Mouse (Mus musculus) ovary, postnatal 36 days (tissue): ENCODE measurements around the gene Med17.

Experiments used
- DNase-seq: peaks from one replicate; pipeline ENCODE4 v3.0.0; 2022; ENCODE audit warnings: low spot score, mixed read lengths

Med17 gene

DNA sequence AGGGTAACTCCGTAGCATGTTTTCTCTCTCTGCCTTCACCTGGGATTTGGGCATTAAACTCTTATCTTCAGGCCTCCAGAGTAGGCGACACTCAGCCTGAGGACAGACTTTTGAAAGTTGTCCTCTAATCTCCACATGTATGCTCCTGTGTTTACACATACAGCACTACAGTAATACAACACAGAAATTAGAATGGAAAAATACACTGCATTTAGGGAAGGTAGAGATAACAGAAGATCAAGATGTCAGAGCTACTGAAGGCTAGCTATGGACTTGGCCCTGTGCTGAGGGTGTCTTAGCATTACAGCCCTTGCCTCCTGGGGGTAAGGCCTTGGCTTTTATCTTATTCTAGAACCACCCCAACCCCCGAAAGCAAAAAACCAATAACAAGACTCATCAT lies 8.7 kb upstream of the Med17 start:
- DNase-seq: no peak

DNA sequence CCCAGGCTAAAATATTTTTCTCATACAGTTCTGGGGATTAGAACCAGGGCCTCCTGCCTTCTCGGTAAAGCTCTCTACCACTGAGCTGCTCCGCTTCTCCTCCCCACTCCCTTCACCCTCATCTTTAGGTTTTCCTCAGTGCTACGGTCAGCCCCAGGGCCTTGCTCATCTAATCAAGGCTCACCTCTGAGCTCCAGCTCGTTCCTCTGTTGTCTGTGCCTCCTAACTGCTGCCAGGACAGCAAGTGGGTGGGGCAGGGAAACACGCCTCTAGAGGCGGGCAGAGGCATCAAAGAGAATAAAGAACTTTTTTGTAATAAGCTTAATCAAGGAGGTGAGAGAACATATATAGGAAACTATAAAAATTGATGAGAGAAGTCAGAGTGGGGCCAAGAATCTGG lies 8.1 kb upstream of the Med17 start:
- no peak for DNase-seq

DNA sequence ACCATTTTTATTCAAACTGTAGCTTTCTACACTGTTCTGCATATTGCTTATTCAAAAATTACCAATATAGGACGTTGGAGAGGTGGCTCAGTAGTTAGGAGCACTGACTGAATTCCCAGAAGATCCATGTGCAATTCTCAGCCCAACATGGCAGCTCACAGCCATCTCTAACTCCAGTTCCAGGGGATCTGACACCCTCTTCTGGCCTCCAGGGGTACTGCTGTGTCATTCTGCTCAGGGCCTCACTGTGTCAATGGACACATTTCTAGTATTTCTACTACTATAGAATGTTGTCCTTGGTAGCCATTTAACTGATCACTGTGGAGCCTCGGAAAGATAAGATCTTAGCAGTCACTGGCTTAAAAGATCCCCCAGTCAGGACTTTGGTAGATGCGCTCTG lies 5.7 kb upstream of the Med17 start:
- no peak for DNase-seq

DNA sequence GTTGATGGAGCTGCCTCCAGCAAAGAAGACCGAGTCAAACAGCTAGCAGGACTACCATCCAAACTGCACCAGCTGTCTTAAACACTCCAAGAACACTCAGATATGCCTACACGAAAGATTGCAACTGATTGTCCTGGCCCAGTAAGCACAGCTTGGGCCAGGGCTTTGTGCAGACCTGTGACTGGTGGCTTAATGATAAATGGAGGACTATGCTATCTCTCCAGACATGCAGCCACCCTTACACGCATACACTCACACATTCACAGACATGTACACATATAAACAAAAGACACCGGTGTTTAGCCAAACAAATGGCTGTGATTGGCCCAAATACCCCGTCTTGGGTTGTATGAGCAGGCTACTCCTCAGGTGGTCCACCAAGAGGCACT lies 754 bp upstream of the Med17 start:
- DNase-seq: no peak

DNA sequence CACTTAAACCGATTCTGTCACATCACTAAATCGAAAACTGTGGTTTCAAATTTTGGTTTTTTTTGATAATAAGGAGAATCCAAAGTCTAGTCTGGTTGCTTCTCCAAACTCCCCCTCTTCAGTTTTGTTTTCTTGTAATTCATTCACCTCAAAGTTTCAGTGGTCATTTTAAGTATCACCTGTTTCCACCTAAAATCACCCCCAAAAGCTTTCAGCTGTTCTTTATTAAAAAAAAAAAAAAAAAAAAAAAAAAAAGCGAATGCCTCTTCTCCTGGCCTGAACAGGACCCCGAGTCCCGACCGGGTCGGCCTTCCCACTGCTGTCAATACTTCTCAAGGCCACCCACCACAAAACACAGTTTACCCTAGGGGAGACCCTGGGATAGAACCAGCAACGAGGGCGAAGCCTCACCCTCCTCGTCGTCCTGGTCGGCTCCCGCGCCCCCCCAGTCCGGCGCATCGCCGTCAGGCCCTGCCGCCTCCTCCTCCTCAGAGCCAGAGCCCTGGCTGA lies 537 bp downstream of the Med17 start:
- no peak for DNase-seq

DNA sequence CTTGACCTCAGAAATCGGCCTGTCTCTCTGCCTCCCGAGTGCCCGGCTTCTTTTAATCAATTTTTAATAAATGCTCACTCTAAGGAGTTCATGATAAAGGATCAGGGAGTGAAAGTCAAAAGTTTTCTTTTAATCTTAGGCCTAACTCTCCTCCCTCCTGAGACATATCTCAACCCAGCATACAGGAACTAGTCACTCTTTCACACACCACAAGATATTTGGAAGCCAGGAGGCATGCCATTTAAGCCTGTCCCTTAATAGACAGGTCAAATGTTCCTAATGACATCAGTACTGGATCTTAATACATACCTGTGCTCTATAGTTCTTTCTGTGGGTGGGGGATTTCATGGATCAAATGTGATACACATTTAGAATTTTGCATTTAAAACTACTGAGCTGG lies 1.4 kb downstream of the Med17 start:
- no peak for DNase-seq

DNA sequence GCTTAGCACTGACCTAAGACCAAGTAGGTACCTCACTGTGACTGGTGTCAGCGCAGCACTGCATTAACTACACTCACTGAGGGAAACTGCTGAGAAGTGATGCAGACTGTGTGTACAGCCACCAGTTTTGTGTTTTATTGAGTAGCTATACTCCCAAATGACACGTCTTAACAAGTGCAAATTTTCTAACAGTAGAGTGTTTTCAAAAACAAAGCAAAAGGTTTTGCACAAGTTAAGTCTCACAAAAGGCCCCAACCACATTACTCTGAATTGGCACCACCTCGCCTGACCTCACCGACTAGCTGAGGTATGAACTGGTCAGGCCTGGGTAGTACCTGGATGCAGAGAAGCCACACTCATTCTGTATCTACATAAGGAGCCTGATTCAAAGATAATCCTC lies 2.9 kb downstream of the Med17 start:
- DNase-seq: no peak

DNA sequence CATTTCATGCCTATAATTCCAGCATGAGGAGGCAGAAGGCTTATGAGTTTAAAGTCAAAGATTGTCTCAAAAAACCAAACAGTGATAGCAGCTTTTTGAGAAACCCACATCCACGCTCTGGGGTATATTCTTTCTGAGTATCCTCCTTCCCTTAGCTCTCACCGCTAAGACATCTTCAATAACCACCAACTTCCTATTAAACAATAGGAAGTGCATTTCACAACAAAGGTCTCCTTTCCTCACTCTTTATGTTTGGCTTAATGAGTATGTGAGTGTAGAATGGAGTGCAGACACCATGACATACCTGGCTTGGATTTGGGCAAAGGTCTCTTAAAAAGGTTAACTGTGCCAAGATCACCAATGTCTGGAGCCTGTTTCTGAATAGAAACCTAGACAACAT lies 5.8 kb downstream of the Med17 start:
- DNase-seq: no peak

DNA sequence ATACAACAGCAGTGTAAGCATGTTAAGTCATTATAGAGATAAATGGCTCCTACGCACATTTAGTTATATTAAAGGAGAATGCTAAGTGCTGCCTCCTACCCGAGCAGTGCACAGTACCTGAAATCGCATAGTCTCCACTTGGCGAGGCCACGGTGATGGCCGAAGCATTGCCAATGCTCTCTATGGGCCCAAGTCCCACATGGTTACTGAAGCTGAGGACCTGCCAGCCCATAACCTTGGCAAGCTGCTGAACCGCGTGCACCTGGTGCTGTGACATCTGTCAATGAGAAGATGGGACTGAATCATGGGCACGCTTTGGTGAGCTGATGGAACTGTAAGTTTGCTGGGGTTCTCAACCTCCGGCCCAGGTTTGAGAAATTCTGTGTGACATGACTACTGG lies 16.2 kb downstream of the Med17 start:
- DNase-seq: no peak

DNA sequence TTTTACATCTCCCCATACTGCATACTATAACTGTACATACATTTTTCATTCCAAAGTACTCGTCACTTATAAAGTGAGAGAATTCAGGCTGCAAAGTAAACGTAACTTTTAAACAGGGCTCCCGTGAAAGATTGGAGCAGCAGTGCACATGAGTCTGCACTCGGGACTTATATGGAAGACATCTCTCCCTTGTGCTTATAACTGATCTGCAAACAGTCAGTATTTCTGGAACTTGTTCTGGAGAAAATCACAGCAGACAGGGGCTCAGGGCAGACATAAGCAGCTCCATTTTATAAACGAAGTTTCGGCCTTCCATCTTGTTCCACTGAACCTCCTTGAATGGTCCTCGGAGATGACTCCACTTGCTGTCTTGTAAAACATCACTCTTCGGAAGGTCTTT lies 17.8 kb downstream of the Med17 start:
- no peak for DNase-seq

DNA sequence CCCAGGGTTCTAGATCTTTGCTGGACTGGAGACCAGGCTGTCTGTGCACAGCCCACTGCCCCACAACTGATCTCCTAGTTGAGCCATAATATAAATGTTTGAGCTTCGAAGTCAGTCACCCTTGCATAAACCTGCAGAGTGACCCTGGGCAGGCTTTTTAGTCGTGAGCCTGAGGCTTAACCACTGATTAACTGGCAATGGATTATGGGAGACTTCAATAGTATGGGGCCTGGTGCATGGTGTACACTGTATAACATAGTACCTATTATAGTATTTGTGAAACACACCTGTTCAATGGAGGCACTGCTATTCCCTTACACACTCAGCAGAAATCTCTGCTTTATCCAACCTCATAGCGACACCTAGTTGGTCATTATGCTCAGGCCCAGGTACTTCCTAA lies 23.5 kb downstream of the Med17 start:
- no peak for DNase-seq

DNA sequence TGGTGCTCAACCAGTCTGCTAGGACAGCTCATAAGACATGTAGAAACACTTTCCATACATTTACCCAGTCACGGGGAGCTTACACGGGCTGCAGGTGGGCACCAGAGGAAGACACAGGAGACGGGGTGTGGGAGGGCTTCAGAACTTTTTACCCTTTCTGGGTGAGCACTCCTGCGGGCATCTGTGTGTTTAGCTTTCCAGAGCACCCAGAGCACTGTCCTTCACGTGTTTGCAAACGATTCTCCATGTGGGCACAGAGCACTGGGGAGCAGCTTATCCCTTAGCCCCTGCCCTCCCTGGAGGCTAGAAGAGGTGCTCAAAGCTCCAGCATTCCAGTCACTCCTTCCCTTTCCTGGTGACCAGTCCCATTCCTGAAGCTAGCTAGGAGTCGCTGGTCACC lies 25.2 kb downstream of the Med17 start:
- DNase-seq: no peak

DNA sequence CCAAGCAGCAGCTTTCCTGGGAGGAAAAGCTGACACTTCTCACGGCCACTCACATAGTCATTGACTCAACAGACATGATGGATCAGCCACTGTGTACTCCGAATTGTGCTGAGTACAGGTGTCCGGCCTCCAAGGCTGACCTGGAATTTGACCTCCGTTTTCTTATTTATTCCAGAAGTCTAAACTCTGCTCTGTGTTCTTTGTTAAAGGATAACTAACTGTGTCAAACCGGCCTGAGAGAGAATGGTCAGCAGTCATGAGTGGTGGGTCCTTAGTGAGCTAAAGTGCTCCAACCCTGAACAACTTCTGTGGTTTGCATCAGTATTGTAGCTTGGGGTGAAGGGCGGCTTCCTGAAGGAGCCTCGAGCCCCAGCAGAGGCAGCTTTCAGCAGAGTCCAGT lies 27.5 kb downstream of the Med17 start:
- no peak for DNase-seq

DNA sequence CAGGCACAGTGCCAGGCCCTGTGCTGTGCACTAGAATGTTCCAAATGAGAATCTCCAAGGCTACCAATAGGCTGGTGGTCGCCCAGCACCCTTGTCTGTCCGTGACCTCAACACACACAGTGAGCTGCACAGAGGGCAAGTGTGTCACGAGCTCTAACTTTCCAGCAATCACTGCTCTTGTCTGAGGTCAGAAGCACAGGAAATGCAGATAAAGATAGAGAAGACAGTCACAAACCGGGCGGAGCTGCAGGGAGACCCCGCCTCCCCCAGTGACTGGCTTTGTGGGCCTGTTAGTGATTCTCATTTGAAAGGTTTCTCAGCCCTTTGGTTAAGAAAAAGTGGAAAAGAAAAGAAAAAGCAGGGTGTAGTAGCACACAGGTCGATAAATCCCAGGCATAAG lies 29.4 kb downstream of the Med17 start:
- no peak for DNase-seq

DNA sequence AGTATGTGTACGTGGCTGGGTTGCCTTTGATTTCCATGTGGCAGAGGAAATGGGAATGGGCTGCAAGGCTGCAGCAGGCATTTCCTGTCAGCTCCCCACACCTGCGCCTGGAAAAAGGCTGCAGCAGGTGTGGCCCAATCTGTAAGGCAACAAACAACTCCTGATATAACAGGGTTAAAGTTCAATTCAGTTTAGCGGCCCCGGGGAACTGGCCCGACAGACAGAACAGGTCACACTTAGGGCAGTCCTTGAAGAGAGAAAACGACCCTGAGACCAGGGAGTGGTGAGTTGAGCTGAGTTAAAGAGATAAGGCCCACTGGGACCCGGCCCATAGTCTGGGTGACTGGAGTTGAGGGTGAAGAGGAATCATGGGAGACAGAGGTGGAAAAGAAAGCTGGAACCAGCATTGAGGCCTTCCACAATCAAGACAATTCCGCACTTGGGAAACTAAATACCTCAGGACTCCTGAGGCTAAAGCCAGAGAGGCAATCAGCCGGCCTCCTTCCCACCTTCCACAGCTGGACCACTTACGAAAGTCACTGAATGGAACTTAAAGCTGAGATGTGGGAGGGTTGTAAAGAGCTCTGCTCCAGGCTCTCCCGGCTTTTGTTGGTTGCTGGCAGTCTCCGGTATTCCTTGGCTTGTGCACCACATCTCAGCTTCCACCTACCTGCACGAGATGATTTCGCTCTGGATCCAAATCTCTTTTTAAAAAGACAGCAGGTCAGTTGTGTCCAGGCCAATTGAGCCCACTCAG lies 34.2 kb downstream of the Med17 start:
- DNase-seq: no peak

DNA sequence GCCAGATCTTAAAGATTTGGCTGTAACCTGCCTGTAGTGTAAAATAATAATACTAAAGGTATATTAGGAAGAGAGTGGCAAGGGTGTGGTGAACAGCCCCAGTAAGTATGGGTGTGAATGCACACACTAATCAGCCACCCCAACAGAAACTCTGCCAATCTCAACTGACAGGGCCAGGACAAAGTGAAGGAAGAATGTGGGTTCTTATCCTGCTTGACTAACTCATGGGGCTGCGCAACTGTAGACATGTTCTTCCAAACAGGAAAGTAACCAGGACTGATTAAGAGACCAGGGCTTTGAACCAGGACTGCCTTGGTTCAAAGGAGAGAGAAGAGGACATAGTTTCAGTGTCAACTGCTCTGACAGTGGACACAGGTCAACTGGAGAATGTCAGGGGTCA lies 37.6 kb downstream of the Med17 start:
- DNase-seq: no peak

DNA sequence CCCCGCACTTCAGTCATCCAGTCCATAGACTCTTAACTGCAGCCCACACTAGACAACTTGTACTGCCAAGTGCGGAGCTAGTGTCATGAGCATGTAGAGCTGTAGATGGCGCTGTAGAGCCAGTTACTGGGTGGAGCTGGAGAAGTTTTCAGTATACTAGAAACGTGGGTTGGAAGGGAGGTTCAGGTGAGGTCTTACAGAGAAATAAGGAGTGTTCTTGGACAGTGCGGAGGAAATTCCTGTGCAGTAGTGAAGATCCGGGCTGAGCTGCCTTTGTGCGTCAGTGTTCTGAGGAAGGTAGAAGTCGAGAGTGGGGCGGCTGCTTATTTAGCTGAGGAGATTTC lies 38.2 kb downstream of the Med17 start:
- peak; percentile 70 for DNase-seq

DNA sequence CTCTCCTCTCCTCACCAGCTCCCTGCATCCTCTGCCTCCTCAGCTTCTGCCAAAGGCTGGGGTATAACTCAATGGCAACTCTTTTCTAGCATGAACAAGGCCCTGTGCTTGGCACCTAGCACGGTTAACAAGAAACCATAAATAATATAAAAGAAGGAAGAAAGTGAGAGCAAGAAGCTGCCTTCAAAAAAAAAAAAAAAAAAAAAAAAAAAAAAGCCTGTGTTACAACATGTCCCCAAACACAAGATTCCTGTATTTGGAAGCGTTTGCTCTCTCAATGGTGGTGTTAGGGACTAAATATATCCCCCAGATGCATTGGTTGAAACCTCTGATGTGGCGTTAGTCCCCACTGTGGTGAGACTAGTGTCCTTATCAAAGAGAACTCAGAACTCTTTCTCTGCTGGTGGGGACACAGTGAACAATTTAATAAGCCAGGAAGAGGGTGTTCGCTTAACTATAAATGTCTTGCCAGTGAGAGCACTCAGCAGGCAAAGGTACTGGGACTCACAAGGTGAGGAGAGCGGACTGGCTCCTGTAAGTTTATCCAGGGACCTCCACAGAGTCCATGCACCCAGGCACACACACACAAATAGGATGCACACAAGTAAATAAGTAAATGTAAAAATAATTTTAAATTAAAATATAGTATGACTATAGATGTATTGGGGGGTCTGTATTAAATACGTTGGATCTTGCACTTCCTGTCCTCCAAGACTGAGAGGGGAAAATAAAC lies 38.7 kb downstream of the Med17 start:
- no peak for DNase-seq

DNA sequence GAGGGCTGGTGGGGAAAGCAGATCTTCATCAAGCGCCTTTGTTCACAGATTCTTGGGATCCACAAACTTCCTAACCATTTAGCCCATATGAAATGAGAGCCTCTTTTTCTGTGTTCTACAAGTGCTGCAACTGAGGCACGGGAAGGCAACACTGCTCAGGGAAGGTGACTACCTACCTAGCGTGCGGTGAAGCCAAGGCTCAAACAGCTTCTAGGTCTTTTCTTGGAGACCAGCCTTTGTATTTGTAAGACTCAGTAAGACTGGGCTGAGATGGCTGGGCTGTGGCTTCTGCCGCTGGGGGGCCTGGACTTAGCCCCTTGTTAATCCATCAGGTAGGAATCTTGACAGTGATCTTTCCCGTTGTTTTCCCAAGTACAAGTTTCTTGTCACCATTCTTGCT lies 39.7 kb downstream of the Med17 start:
- no peak for DNase-seq

DNA sequence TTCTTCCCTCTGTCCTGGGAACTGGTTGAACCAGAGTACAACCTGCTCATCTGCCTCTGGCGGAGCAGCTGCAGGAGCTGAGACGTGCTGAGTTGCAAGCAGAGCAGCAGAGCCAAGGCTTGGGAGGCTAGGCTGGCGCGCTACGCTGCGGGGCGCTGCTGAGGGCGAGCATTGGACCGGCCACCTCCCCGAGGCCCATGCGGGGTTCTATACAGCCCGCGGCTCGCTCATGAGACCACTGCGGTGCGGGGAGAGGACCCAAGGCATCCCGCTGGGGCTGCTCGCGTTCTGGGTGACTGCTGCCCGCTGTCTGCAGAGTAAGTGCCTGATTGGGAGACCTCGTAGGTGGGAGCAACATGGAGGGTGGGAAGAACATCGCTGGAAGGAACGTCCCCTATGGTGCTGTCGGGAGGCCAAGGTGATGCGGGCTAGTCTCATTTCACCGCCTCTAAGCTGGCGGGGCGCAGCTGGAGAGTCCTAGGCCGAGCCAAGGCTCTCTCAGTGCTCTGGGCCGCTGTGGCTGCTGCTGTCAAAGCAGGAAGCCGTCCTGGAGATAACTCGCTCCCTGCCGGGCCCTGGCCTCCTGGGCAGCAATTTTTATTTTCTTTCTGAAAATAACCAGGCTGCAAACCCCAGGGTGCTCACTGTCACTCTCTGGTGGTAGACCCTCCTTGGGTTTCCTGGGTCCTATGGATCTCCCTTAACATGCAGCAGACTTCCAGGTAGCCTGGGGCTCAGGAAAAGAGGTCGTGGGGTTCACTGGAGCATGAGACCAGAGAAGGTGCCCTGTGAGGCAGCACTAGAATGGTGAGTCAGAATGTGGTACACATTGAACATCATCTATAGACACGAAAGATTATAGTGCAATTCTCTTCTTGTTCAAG lies 40.4 kb downstream of the Med17 start, which contains the start of gene Vstm5:
Gene Vstm5, plus strand, starts transcription at position 4 of the 884 bp plus-strand sequence.
- peak; percentile 43 for DNase-seq

DNA sequence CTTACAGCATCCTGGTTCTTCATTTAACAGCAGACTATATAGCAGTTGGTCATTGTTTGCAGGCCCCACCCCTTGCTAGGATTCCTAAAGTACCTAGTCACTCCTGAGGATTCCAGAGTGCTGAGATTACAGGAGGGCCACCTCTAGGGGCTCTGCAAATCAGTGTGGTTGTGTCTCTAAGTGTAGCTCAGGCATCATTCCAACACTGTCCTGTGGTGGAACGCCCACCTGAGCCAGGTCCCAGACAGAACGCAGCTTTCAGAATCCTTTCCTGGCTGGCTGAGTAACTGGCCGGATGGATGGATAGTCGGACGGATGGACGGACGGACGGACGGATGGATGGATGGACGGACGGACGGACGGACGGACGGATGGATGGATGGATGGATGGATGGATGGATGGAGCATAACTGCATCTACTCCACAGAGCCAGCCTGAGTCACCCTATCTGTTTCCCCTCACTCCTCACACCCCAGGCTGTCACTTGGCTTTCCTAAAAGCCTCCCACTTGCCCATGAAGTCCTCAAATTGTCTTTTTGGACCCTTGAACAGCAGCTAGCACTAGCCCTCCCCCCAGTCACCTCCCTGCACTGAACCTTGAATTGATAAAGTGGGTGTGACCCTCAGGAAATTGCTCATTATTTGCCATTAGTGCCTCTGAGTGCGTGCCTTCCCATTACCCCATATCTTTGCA lies 41.3 kb downstream of the Med17 start:
- DNase-seq: no peak
